Mouse (Mus musculus) spleen, adult 2 months (tissue): Measurements from ENCODE around the gene Yipf4.

ENCODE experiments used
- CTCF ChIP-seq: fragments of 200-500 bp; IDR thresholded peaks from 2 replicates; pipeline ENCODE4 v1.5.1; 2011; ENCODE audit warnings: mild to moderate bottlenecking, inconsistent platforms; ENCODE audit not compliant: insufficient read depth, insufficient read length, insufficient replicate concordance; ENCODE audit errors: extremely low read depth
- POLR2A ChIP-seq: fragments of 200-500 bp; IDR thresholded peaks from 2 replicates; pipeline ENCODE4 v1.6.1; 2011; ENCODE audit warnings: low read depth, low read length, inconsistent platforms

DNA sequence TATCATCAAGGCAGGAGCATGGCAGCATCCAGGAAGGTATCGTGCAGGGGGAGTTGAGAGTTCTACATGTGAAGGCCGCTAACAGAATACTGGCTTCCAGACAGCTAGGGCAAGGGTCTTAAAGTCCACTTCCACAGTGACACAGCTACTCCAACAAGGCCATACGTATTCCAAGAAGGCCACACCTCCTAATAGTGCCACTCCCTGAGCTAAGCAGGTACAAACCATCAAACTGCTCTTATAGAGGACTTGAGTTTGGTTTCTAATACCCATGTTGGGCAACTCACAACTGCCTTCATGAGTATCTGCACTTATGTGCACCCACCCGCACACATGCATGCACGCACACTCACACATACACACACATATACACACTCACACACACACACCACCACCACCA lies 32.5 kb upstream of the Yipf4 start:
- no peak for TF ChIP-seq POLR2A
- TF ChIP-seq CTCF = no peak
